In genomic region chr4:152199617-152200016, GRCm38 (mm10) we compare ENCODE assay signal across 32 mouse cellular contexts. TPM values are rescaled to one million over a fixed set of nuclear protein-coding genes. Genes with fewer than 3 reads are reported as not detected.
DNase-seq lines count a peak whose midpoint lies in the region; ATAC-seq and TF ChIP-seq lines count a peak whose summit lies in the region.
"Had no signal": no experiment of that assay in that cellular context is flagged by ENCODE, and none has a peak within 500 bp of the region (broad histone marks: within the 10 kb centered on the region; RNA-seq: fewer than 3 reads in every experiment).

No protein-coding gene starts in this region.

- no peaks in the 10 kb centered on the region for H3K36me3 ChIP-seq in intestine, postnatal 0 days (ENCODE audit: control insufficient read depth, insufficient read depth)
- no peaks in the 10 kb centered on the region for H3K36me3 ChIP-seq in small intestine, adult 2 months (ENCODE audit: control insufficient read depth, insufficient read depth, low read length)
- no peaks in the 10 kb centered on the region for H3K36me3 ChIP-seq in midbrain, embryonic 11.5 days (ENCODE audit: control insufficient read depth, insufficient read depth, low read length)
- H3K36me3 ChIP-seq: forebrain, embryonic 10.5 days; hindbrain, embryonic 12.5 days; hindbrain, embryonic 15.5 days had no signal

- 24% methylated on average over 1 of the region's 1 CpGs for WGBS in intestine, postnatal 0 days
- 14% methylated on average over 1 of the region's 1 CpGs for WGBS in small intestine, adult 2 months
- 81% methylated on average over 1 of the region's 1 CpGs for WGBS in midbrain, embryonic 11.5 days

- no peak for TF ChIP-seq POLR2A in small intestine, adult 2 months (IDR thresholded peaks at IDR 0.05; ENCODE audit: low read depth, low read length)

- no peak overlapping the region for H3K4me3 ChIP-seq in intestine, postnatal 0 days (ENCODE audit: low read depth, low read length)
- H3K4me3 ChIP-seq in small intestine, adult 2 months (ENCODE audit: low read depth, low read length), result no peak overlapping the region
- no peak overlapping the region for H3K4me3 ChIP-seq in midbrain, embryonic 11.5 days (ENCODE audit: low read depth, low read length)
- H3K4me3 ChIP-seq: forebrain, embryonic 10.5 days; forebrain, embryonic 13.5 days; heart, adult 2 months; hindbrain, embryonic 12.5 days; hindbrain, embryonic 15.5 days had no signal

- intact Hi-C loops in left cerebral cortex, postnatal 14 days (cut with DNase I), result no loop called here

- H3K4me1 ChIP-seq in intestine, postnatal 0 days (replicated peaks; ENCODE audit: control insufficient read depth, insufficient read depth, low read length), result no peaks in the 10 kb centered on the region
- peaks cover 42% of the 10 kb centered on the region for H3K4me1 ChIP-seq in small intestine, adult 2 months (ENCODE audit: control insufficient read depth, insufficient read depth, insufficient read length, low read length)
- no peaks in the 10 kb centered on the region for H3K4me1 ChIP-seq in midbrain, embryonic 11.5 days (ENCODE audit: control insufficient read depth, insufficient read depth, low read length)

- peak; percentile 83 for ATAC-seq in intestine, postnatal 0 days
- ATAC-seq in midbrain, embryonic 11.5 days (ENCODE audit: low FRiP score), result no peak
- ATAC-seq: CD4-positive, CD25-positive, alpha-beta regulatory T cell, adult 4 months; forebrain, embryonic 13.5 days; forebrain, embryonic 16.5 days had no signal

- DNase-seq in 416B (ENCODE audit: low read depth), result peak; percentile 37
- DNase-seq in induced T-regulatory cell, adult 2 months (ENCODE audit: low read depth), result peak; percentile 55
- DNase-seq in midbrain, embryonic 11.5 days (ENCODE audit: low spot score, missing footprints), result no peak
- no peak for DNase-seq in left cerebral cortex, postnatal 14 days (ENCODE audit: low spot score in 2 of 2)
- no peak for DNase-seq in lung, postnatal 36 days
- DNase-seq: adrenal gland, adult 2 months; adrenal gland, postnatal 14 days; cerebellum, adult 11 months; cerebellum, adult 2 months; cerebellum, postnatal 10 days; cerebellum, postnatal 36 days; gastrocnemius, postnatal 10 days; gastrocnemius, postnatal 36 days; heart, adult 2 months had no signal

- H3K27me3 ChIP-seq in intestine, postnatal 0 days (replicated peaks; ENCODE audit: control insufficient read depth, insufficient read depth, low read length), result no peaks in the 10 kb centered on the region
- H3K27me3 ChIP-seq in small intestine, adult 2 months (ENCODE audit: control insufficient read depth, insufficient read depth, low read length), result no peaks in the 10 kb centered on the region
- no peaks in the 10 kb centered on the region for H3K27me3 ChIP-seq in midbrain, embryonic 11.5 days (ENCODE audit: control insufficient read depth, insufficient read depth, low read length)
- H3K27me3 ChIP-seq: forebrain, embryonic 13.5 days; hindbrain, embryonic 12.5 days; hindbrain, embryonic 15.5 days had no signal

- no peak for TF ChIP-seq CTCF in intestine, postnatal 0 days (IDR thresholded peaks at IDR 0.05; ENCODE audit: low read depth)
- no peak for TF ChIP-seq CTCF in small intestine, adult 2 months (IDR thresholded peaks at IDR 0.05; ENCODE audit: extremely low read depth, insufficient read length, insufficient replicate concordance, low read depth, low read length)

- no peak overlapping the region for H3K4me2 ChIP-seq in intestine, postnatal 0 days (replicated peaks; ENCODE audit: low read depth)
- no peak overlapping the region for H3K4me2 ChIP-seq in midbrain, embryonic 11.5 days
- H3K4me2 ChIP-seq: forebrain, embryonic 13.5 days; heart, embryonic 11.5 days; hindbrain, embryonic 12.5 days; hindbrain, embryonic 15.5 days had no signal

- H3K9ac ChIP-seq in intestine, postnatal 0 days (ENCODE audit: low read depth, low read length), result no peak overlapping the region
- H3K9ac ChIP-seq in midbrain, embryonic 11.5 days (ENCODE audit: low read length), result no peak overlapping the region
- H3K9ac ChIP-seq: forebrain, embryonic 13.5 days; hindbrain, embryonic 12.5 days; hindbrain, embryonic 15.5 days had no signal

- no peak overlapping the region for H3K27ac ChIP-seq in intestine, postnatal 0 days (ENCODE audit: low read depth, low read length)
- peak overlapping the region; percentile 85 for H3K27ac ChIP-seq in small intestine, adult 2 months (ENCODE audit: insufficient read depth, low read depth, low read length)
- no peak overlapping the region for H3K27ac ChIP-seq in midbrain, embryonic 11.5 days (ENCODE audit: low read depth, low read length)
- H3K27ac ChIP-seq: forebrain, embryonic 10.5 days; forebrain, embryonic 13.5 days; heart, adult 2 months; hindbrain, embryonic 12.5 days; hindbrain, embryonic 15.5 days had no signal

- H3K9me3 ChIP-seq in intestine, postnatal 0 days (ENCODE audit: control insufficient read depth), result no peaks in the 10 kb centered on the region
- no peaks in the 10 kb centered on the region for H3K9me3 ChIP-seq in midbrain, embryonic 11.5 days (ENCODE audit: control insufficient read depth, low read length)
- H3K9me3 ChIP-seq: forebrain, embryonic 10.5 days; forebrain, embryonic 13.5 days; hindbrain, embryonic 12.5 days; hindbrain, embryonic 15.5 days had no signal

RNA-seq across cellular contexts. Expression of gene Acot7, which starts 21.7 kb away (rescaled TPM):
- polyA plus RNA-seq in intestine, postnatal 0 days (2015; fragmentation: Nextera tagmentation; extraction: Ambion mirVana), result 24.1 and 28.7 TPM in 2 replicates
- polyA plus RNA-seq in small intestine, adult 2 months (2012; rRNA removed), result 30.0 and 33.4 TPM in 2 replicates
- polyA plus RNA-seq in midbrain, embryonic 11.5 days (2014; fragmentation: Nextera tagmentation; extraction: Ambion mirVana), result 92.5 and 93.5 TPM in 2 replicates
- total RNA-seq in left cerebral cortex, postnatal 14 days (2021), result 100 to 1,000 TPM; 377 to 378 TPM

RNA-seq across cellular contexts. Expression of gene Hes2, which starts 41.0 kb away (rescaled TPM):
- 8.6 and 11.2 TPM in 2 replicates for polyA plus RNA-seq in intestine, postnatal 0 days (2015; fragmentation: Nextera tagmentation; extraction: Ambion mirVana)
- 8.3 and 51.7 TPM in 2 replicates for polyA plus RNA-seq in small intestine, adult 2 months (2012; rRNA removed)
- 1.0 and 1.4 TPM in 2 replicates for polyA plus RNA-seq in midbrain, embryonic 11.5 days (2014; fragmentation: Nextera tagmentation; extraction: Ambion mirVana)
- not detected for total RNA-seq in left cerebral cortex, postnatal 14 days (2021)
- total RNA-seq: adrenal gland, adult 2 months; adrenal gland, postnatal 14 days; adrenal gland, postnatal 4 days; gastrocnemius, adult 18-20 months; gastrocnemius, postnatal 10 days; gastrocnemius, postnatal 36 days; granulocyte monocyte progenitor cell, adult 5-6 weeks; heart, adult 2 months; heart, postnatal 25 days; hematopoietic stem cell, adult 5-6 weeks; MEL had no signal
- polyA plus RNA-seq: adrenal gland, adult 2 months; C2C12; CD4-positive, CD25-positive, alpha-beta regulatory T cell, adult 4 months; cerebellum, adult 2 months; forebrain, embryonic 10.5 days; forebrain, embryonic 13.5 days; forebrain, embryonic 16.5 days; heart, adult 2 months; heart, embryonic 14.5 days; heart, postnatal 0 days; hindbrain, embryonic 15.5 days had no signal

RNA-seq across cellular contexts. Expression of gene Espn, which starts 47.4 kb away (rescaled TPM):
- polyA plus RNA-seq in intestine, postnatal 0 days (2015; fragmentation: Nextera tagmentation; extraction: Ambion mirVana), result 260 and 264 TPM in 2 replicates
- polyA plus RNA-seq in small intestine, adult 2 months (2012; rRNA removed), result 124 and 572 TPM in 2 replicates
- 0.33 and 0.61 TPM in 2 replicates for polyA plus RNA-seq in midbrain, embryonic 11.5 days (2014; fragmentation: Nextera tagmentation; extraction: Ambion mirVana)
- under 1 TPM; 0.24 to 0.44 TPM for total RNA-seq in left cerebral cortex, postnatal 14 days (2021)
- total RNA-seq: granulocyte monocyte progenitor cell, adult 5-6 weeks had no signal

Comparison
In these comparisons a context has a peak if more than half of its experiments do, and no peak if none do; other contexts are left out.
1. DNase-seq: peak in 416B (single experiment) and induced T-regulatory cell, adult 2 months (single experiment); none in midbrain, embryonic 11.5 days (single experiment), left cerebral cortex, postnatal 14 days (0 of 2) and lung, postnatal 36 days (single experiment).
2. RNA of gene Espn, which starts 47.4 kb away (polyA plus RNA-seq): 124 to 572 TPM in small intestine, adult 2 months and 260 to 264 TPM in intestine, postnatal 0 days; 0.33 to 0.61 TPM in midbrain, embryonic 11.5 days; every median in the first group is over 10 times any median in the second.